Mouse (Mus musculus): ENCODE data around the gene Tbxas1. TPM values are rescaled to one million over a fixed set of nuclear protein-coding genes. Genes with fewer than 3 reads are reported as not detected.

The Tbxas1 gene
- polyA plus RNA-seq, 1 experiment from 2014 or later: 1.9 TPM

DNA sequence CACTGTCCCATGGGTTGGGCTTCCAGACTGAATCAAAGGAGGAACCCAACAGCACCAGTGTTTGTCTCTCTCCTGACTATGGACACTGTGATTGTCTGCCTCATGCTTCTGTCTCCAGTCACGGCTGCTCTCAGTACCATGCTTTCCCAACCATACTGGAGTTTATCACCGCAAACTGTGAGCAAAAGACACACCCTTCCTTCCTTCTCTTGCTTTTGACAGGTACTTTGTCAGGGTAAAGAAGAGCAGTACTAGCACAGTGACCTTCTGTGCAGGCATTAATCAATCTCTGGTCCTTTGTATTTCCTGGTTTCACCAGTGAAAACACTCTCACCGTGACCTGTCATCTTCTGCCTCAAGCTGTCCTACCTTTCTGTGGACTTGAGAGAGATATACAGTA lies 26.4 kb downstream of the Tbxas1 start:
- Histone ChIP-seq H3K9me3 (no peaks in the 10 kb centered on the region), H3K36me3 (no peaks in the 10 kb centered on the region), H3K27me3 (no peaks in the 10 kb centered on the region), H3K4me3 (no peak overlapping the region), H3K9ac (no peak overlapping the region), H3K4me1 (0 out of 2 replicates have a peak, but pooled peaks cover 3% of the 10 kb centered on the region), H3K4me2 (replicated peaks) (no peak overlapping the region), H3K27ac (no peak overlapping the region)
- no peak for ATAC-seq (ENCODE audit: low FRiP score, low read depth)
- WGBS: 80% methylated on average over 3 of the region's 3 CpGs

DNA sequence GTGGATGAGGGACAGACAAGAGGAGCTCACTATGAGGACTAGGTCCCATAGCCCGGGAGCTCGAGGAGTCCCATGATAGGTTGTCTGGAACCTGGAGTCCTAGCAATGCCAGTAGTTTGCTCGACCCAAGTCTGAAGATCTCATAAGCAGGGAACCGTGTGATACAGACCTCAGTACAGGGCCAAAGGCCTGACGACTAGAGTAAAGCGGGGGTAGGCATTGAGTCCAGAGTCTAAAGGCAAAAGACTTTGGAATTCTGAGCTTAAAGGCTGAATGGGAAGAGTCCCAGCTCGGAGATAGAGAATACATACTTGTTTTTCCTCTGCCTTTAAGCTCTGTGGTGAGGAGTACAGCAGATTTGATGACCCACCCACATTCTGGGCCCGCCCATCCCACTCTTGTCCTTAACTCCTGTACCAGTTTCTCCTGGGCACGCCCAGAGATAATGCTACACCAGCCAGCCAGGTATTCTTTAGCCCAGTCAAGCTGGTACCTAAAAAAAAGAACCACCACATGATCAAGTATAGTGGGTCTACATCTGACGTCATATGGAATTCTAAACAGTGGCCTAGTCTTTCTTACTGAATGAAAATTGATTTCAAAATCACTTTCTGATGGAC lies 27.7 kb downstream of the Tbxas1 start:
- Histone ChIP-seq H3K36me3 (no peaks in the 10 kb centered on the region), H3K4me2 (replicated peaks) (no peak overlapping the region), H3K9me3 (no peaks in the 10 kb centered on the region), H3K4me3 (no peak overlapping the region), H3K27ac (no peak overlapping the region), H3K4me1 (0 out of 2 replicates have a peak, but pooled peaks cover 3% of the 10 kb centered on the region), H3K9ac (no peak overlapping the region), H3K27me3 (no peaks in the 10 kb centered on the region)
- 89% methylated on average over 10 of the region's 10 CpGs for WGBS
- ATAC-seq (ENCODE audit: low FRiP score, low read depth): no peak

DNA sequence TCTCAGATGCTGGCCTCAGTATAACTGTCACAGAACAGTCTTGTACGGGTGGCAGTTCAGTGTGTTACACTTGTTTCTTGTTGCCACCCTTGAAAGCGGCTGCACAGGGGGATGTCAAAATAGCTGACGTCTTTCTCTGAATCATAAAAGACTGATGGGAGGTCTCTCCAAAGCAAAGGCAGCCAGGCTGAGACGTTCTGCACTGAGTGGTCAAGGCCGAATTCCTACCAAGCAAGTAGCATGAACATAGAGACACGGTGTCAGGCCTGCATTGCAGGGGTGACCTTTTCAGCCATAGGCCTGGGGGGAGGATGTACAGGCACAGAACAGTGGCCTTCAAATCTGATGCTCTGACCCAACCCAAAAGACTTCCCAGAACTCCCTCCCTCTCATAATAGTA lies 30.8 kb downstream of the Tbxas1 start:
- ATAC-seq (ENCODE audit: low FRiP score, low read depth): no peak
- no peaks in the 10 kb centered on the region for H3K27me3 ChIP-seq
- no peaks in the 10 kb centered on the region for H3K36me3 ChIP-seq

DNA sequence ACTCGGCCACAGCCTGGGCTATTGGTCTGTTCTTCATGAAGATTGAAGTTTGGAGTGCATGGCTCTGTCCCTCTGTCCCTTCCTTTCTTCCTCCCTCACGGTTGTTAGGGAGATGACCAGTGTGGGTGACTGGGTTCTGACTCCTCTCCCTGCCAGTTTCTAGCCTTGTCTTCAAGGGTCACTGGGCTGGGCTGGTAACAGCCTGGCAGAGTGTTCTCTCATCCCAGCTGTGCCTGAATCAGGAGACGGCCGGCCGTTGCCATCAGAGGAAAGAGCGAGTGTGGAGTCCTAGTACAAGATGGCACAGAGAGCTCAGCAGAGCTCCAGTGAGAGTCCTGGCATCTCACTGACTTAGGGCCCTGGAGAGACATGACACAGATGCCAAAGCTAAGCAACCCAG lies 33.2 kb downstream of the Tbxas1 start:
- 81% methylated on average over 6 of the region's 6 CpGs for WGBS
- H3K27ac ChIP-seq: no peak overlapping the region
- no peak for ATAC-seq (ENCODE audit: low FRiP score, low read depth)

More for the DNA sequence above, 30.8 kb downstream of the Tbxas1 start:
- 0 out of 2 replicates have a peak, but pooled peaks cover 3% of the 10 kb centered on the region for H3K4me1 ChIP-seq
- H3K9me3 ChIP-seq: no peaks in the 10 kb centered on the region
- no peak overlapping the region for H3K4me2 ChIP-seq (replicated peaks)
- H3K4me3 ChIP-seq: no peak overlapping the region
- whole genome bisulfite sequencing: 74% methylated on average over 6 of the region's 6 CpGs
- H3K9ac ChIP-seq: no peak overlapping the region
- no peak overlapping the region for H3K27ac ChIP-seq

DNA sequence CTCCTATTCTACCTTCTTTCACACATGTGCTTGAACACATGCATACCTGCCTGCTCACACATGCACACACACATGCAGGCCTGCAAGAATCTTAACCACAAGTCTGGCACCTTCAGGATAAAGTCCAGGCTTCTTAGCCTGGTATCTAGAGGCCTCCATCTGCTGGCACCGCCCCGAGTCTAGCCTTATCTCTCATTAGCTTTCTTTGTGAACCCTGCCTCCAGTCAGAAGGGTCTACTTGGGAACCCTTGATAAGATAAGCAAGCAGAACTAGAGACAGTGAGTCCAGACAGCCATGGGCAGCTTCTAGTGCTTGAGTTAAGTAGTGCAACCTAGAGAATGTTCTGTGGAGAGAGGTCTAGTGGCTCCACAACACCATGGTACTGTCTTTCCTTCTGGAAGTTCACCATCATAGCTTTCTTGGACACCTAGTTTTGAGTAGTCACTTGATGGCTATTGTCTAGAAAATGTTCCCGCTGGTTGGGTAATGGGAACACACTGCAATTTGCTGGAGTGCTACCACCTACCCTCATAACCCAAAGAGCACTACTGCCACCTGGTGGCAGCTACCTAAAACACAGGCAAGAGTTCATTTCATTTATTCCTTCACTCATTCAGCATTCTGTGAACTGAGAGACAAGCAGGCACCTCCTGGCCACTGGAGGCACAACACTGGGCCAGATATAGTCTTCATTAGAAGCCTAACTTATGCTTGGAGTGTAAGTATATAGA lies 35.8 kb downstream of the Tbxas1 start:
- no peak overlapping the region for H3K9ac ChIP-seq
- H3K4me3 ChIP-seq: no peak overlapping the region
- no peaks in the 10 kb centered on the region for H3K36me3 ChIP-seq
- no peaks in the 10 kb centered on the region; the same call in 1 of the 2 replicates for H3K27me3 ChIP-seq
- H3K27ac ChIP-seq: no peak overlapping the region
- WGBS: 72% methylated on average over 3 of the region's 3 CpGs
- H3K4me1 ChIP-seq: peaks cover 8% of the 10 kb centered on the region
- no peaks in the 10 kb centered on the region for H3K9me3 ChIP-seq
- no peak overlapping the region for H3K4me2 ChIP-seq (replicated peaks)
- no peak for ATAC-seq (ENCODE audit: low FRiP score, low read depth)

More for the DNA sequence above, 33.2 kb downstream of the Tbxas1 start:
- Histone ChIP-seq H3K36me3 (no peaks in the 10 kb centered on the region), H3K4me2 (replicated peaks) (no peak overlapping the region), H3K9ac (no peak overlapping the region), H3K27me3 (no peaks in the 10 kb centered on the region; the same call in 1 of the 2 replicates), H3K4me3 (no peak overlapping the region), H3K9me3 (no peaks in the 10 kb centered on the region), H3K4me1 (0 out of 2 replicates have a peak, but pooled peaks cover 3% of the 10 kb centered on the region)

DNA sequence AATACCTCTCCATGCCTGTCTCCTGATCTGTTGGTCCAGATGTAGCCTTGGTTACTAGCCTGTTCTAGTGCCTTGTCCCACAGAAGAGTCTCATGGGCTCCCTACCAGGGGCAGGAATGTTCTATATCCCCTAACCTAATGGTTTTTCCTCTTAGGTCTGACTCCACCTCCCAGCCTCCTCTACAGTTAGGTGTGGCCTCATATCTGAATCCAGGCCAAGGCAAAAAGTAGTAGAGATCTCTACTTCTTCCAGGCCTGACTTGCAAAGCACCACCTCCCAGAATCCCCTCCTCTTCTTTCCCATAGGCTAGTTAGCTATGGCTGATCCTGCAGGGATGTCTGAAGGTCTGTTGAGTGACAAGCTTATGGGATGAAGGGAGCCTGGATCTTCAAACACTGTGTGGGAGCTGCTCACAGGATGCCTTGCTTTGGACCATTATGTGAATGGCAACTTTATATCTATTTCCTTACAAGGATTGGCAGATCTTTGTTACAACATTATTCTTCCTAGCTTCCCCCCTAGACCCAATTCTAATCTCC lies 37.0 kb downstream of the Tbxas1 start:
- Histone ChIP-seq H3K4me1 (peaks cover 11% of the 10 kb centered on the region), H3K36me3 (no peaks in the 10 kb centered on the region), H3K27me3 (no peaks in the 10 kb centered on the region; the same call in 1 of the 2 replicates), H3K4me2 (replicated peaks) (no peak overlapping the region), H3K4me3 (no peak overlapping the region), H3K27ac (no peak overlapping the region), H3K9ac (no peak overlapping the region), H3K9me3 (no peaks in the 10 kb centered on the region)
- ATAC-seq (ENCODE audit: low FRiP score, low read depth): no peak

DNA sequence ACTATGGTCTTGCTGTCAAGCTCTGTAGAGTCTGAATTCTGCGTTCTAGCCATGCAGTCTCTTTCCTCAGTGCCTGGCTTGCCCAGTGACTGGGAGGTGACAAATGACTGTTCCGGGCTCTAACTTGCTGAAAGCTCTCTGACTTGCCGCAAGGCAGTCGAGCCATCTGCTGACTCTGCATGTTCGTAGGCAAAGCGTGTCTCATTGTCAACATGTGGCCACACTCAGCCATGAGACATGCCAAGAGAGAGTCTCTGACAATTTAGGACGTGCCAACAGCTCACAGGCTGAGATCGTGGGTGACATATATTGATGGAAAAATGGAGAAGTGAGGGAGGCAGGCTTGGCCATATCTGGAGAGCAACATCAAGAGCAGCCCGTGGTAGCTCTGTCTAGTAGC lies 37.6 kb downstream of the Tbxas1 start:
- Histone ChIP-seq H3K27me3 (no peaks in the 10 kb centered on the region; the same call in 1 of the 2 replicates), H3K4me1 (peaks cover 11% of the 10 kb centered on the region), H3K9ac (no peak overlapping the region), H3K4me3 (no peak overlapping the region), H3K9me3 (no peaks in the 10 kb centered on the region), H3K27ac (no peak overlapping the region), H3K36me3 (no peaks in the 10 kb centered on the region), H3K4me2 (replicated peaks) (no peak overlapping the region)
- no peak for ATAC-seq (ENCODE audit: low FRiP score, low read depth)
- 80% methylated on average over 9 of the region's 9 CpGs for WGBS

DNA sequence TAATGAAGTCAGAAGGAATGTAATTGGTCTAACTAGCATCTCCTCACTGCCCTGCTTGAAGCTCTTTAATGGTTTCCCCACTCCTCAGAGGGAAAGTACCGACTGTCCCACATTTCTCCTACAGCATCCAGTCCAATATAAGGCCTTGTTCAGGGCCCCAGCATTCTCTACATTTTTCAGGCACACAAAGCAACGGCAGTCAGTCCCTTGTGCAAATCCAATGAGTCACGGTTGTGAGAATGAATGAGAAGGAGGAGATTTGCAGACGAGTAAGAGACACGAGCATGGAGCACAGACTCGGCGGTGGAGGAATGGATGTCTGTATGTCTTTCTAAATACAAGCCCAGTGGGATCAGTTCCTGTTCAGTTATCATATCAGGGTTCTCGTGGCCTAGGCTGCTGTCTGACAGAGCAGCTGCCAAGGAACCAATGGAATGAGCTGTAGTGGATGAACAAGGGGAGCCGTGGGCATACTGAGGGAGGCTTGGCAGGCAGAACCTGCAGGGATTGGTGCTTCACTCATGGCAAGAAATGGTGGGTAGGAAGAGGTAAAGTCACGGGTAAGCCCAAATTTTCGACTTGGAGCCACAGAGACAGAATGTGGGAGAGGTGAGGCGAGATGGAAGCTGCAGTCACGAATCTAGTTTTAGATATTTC lies 38.3 kb downstream of the Tbxas1 start:
- Histone ChIP-seq H3K27me3 (no peaks in the 10 kb centered on the region; the same call in 1 of the 2 replicates), H3K9ac (no peak overlapping the region), H3K4me1 (peaks cover 11% of the 10 kb centered on the region), H3K36me3 (no peaks in the 10 kb centered on the region), H3K27ac (no peak overlapping the region), H3K4me3 (no peak overlapping the region), H3K4me2 (replicated peaks) (no peak overlapping the region), H3K9me3 (no peaks in the 10 kb centered on the region)
- no peak for ATAC-seq (ENCODE audit: low FRiP score, low read depth)
- 78% methylated on average over 13 of the region's 13 CpGs for WGBS

DNA sequence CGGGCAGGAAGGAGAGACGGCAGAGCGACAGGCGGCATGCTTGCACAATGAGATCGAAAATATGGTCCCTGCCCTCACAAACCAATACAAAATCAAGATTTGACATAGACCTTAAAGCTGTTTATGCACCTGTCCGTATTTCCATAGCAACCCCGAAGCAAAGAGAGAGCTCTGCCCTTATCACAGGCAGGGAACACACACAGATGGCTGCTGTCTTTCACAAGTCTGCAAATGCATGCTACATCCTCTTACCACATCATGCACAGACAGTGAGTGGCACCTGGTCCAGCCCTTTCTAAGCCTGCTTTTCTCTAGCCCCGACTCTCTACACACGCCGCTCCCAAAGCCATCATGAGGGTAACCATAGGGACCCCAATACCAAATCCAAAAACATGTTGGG lies 39.0 kb downstream of the Tbxas1 start:
- WGBS: 83% methylated on average over 10 of the region's 10 CpGs
- Histone ChIP-seq H3K4me2 (replicated peaks) (no peak overlapping the region), H3K36me3 (no peaks in the 10 kb centered on the region), H3K27me3 (no peaks in the 10 kb centered on the region; the same call in 1 of the 2 replicates), H3K27ac (no peak overlapping the region), H3K4me1 (peaks cover 11% of the 10 kb centered on the region), H3K4me3 (no peak overlapping the region), H3K9me3 (no peaks in the 10 kb centered on the region), H3K9ac (no peak overlapping the region)
- ATAC-seq (ENCODE audit: low FRiP score, low read depth): no peak

DNA sequence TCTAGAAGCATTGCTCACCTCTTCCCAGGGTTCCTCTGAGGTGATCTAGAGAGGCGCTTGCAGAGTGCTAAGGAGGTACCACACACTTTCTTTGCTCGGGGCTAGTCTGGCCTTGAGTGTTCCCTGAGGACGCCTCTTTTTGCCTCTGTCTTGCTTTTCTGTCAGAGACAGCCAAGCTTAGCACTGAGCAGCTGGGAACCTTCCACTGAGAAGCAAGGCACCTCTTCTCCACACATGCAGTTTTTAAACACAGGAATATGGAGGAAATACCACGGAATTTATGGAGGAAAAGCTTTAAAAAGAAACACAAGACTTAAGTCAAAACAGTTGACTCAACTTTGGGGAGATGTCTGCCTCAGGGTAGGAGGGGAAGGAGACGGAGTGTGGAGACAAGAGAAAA lies 40.6 kb downstream of the Tbxas1 start:
- Histone ChIP-seq H3K4me1 (peaks cover 11% of the 10 kb centered on the region), H3K27ac (no peak overlapping the region), H3K9me3 (no peaks in the 10 kb centered on the region), H3K27me3 (no peaks in the 10 kb centered on the region; the same call in 1 of the 2 replicates), H3K9ac (no peak overlapping the region), H3K4me2 (replicated peaks) (no peak overlapping the region), H3K36me3 (no peaks in the 10 kb centered on the region), H3K4me3 (no peak overlapping the region)
- no peak for ATAC-seq (ENCODE audit: low FRiP score, low read depth)
- 48% methylated on average over 5 of the region's 5 CpGs for WGBS

DNA sequence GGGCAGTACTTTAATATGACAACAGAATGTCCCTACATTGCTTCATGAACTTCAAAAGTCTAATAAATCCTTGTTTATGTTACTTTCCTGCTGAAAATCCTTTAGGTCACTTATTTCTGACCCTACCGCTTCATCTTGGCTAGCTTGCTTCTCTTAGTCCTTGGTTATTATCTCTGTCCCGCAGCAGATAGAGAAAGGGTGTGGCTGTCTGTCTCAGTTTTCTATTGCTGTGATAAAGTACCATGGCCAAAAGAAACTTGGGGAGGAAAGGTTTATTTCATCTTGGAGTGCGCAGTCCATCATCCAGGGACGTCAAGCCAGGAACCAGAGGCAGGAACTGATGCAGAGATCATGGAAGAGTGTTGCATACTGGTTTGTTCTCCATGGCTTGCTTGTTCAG lies 41.4 kb downstream of the Tbxas1 start:
- WGBS: 87% methylated on average over 4 of the region's 4 CpGs
- no peak for ATAC-seq (ENCODE audit: low FRiP score, low read depth)

DNA sequence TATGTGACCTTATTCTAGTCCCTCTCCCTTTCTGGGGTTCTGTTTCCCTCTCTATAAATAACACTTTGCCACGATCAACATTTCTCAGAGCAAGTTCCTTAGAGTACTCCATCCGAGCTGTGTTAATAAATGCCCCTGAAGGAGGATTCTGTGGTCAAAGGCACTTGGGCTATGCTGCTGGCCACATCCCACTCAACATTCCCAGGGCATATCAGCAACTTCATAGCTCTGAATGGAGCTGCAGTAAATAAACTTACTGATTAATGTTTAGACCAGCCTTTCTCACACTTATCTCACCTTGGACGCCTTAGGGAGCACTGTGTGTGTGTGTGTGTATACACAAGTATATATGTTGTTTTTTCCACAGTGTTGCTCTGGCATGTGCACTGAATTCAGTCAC lies 42.2 kb downstream of the Tbxas1 start:
- Histone ChIP-seq H3K36me3 (no peaks in the 10 kb centered on the region), H3K9ac (no peak overlapping the region), H3K4me3 (no peak overlapping the region), H3K4me2 (replicated peaks) (no peak overlapping the region), H3K27me3 (no peaks in the 10 kb centered on the region; the same call in 1 of the 2 replicates), H3K4me1 (peaks cover 14% of the 10 kb centered on the region), H3K27ac (no peak overlapping the region), H3K9me3 (no peaks in the 10 kb centered on the region)
- ATAC-seq (ENCODE audit: low FRiP score, low read depth): no peak
- 69% methylated on average over 3 of the region's 3 CpGs for WGBS

More for the DNA sequence above, 41.4 kb downstream of the Tbxas1 start:
- no peaks in the 10 kb centered on the region for H3K36me3 ChIP-seq
- H3K4me3 ChIP-seq: no peak overlapping the region
- H3K27me3 ChIP-seq: no peaks in the 10 kb centered on the region; the same call in 1 of the 2 replicates
- H3K27ac ChIP-seq: no peak overlapping the region
- H3K9me3 ChIP-seq: no peaks in the 10 kb centered on the region
- no peak overlapping the region for H3K9ac ChIP-seq
- no peak overlapping the region for H3K4me2 ChIP-seq (replicated peaks)
- H3K4me1 ChIP-seq: peaks cover 14% of the 10 kb centered on the region

Measured in limb, embryonic 13.5 days (tissue).